Mouse (Mus musculus) CH12.LX (cell line): ENCODE measurements around the gene Rif1. TPM values are rescaled to one million over a fixed set of nuclear protein-coding genes. Genes with fewer than 3 reads are reported as not detected.

Source experiments
- DNase-seq: peaks from one replicate; pipeline ENCODE4 v3.0.0-alpha.2; 2013; ENCODE audit errors: extremely low read depth
- H3K27ac ChIP-seq: 2 replicates; pipeline ENCODE4 v1.5.1; 2012; ENCODE audit warnings: low read depth, mild to moderate bottlenecking, control low read depth, moderate library complexity; ENCODE audit not compliant: insufficient read depth
- H3K27me3 ChIP-seq: replicated peaks from 2 replicates; pipeline ENCODE3; 2012; ENCODE audit warnings: inconsistent platforms
- H3K36me3 ChIP-seq, 2 experiments: replicated peaks in 1 of 2; 2 replicates each; pipeline versions ENCODE3 to v1.6.1; 2012; ENCODE audit warnings: inconsistent platforms in 1 of 2, low read length in 1 of 2, mild to moderate bottlenecking in 1 of 2, mixed read lengths in 1 of 2, moderate library complexity in 1 of 2; ENCODE audit not compliant: control insufficient read depth in 1 of 2, insufficient read depth in 1 of 2
- H3K4me1 ChIP-seq, 2 experiments: 2 replicates each; pipeline ENCODE4 v1.6.1; 2012; ENCODE audit warnings: inconsistent platforms in 1 of 2, moderate library complexity in 1 of 2; ENCODE audit not compliant: insufficient read depth in 2 of 2, control insufficient read depth in 1 of 2
- H3K4me2 ChIP-seq: 2 replicates; pipeline ENCODE4 v1.6.1; 2012; ENCODE audit warnings: low read depth, mild to moderate bottlenecking, control low read depth; ENCODE audit not compliant: poor library complexity, insufficient read depth, severe bottlenecking
- H3K4me3 ChIP-seq, 3 experiments: fragments of 150-350 bp in 1 of 3; sonication (generic) in 1 of 3; replicated peaks in 1 of 3; 2 replicates each; pipeline versions ENCODE3 to v1.5.1; 2011 to 2012; ENCODE audit warnings: low read depth in 2 of 3, low read length in 2 of 3, mild to moderate bottlenecking in 2 of 3, moderate library complexity in 2 of 3, control low read depth in 1 of 3, improper control_type of control experiment in 1 of 3, inconsistent platforms in 1 of 3, mixed read lengths in 1 of 3; ENCODE audit not compliant: poor library complexity in 1 of 3
- H3K79me2 ChIP-seq: replicated peaks from 2 replicates; pipeline ENCODE4 v1.6.1; 2012; ENCODE audit warnings: mild to moderate bottlenecking, moderate library complexity; ENCODE audit not compliant: control insufficient read depth, poor library complexity, insufficient read depth, severe bottlenecking; ENCODE audit errors: extremely low read depth
- H3K9ac ChIP-seq: 2 replicates; pipeline ENCODE4 v1.6.1; 2012; ENCODE audit warnings: low read depth, mild to moderate bottlenecking, control low read depth, moderate library complexity; ENCODE audit not compliant: insufficient read depth
- H3K9me3 ChIP-seq: replicated peaks from 2 replicates; pipeline ENCODE3; 2012; ENCODE audit warnings: low read length, inconsistent platforms, mixed read lengths
- BHLHE40 ChIP-seq: IDR thresholded peaks from 2 replicates; pipeline ENCODE4 v1.6.1; 2011; ENCODE audit warnings: mild to moderate bottlenecking, low read depth, low read length, improper control_type of control experiment
- CHD1 ChIP-seq: IDR thresholded peaks from 2 replicates; pipeline ENCODE4 v1.6.1; 2012; ENCODE audit warnings: low read depth, low read length, improper control_type of control experiment, inconsistent platforms
- CHD2 ChIP-seq: IDR thresholded peaks from 2 replicates; pipeline ENCODE4 v1.6.1; 2011; ENCODE audit warnings: low read length, improper control_type of control experiment
- CTCF ChIP-seq, 2 experiments: IDR thresholded peaks in 1 of 2; conservative IDR thresholded peaks in 1 of 2; 2 replicates each; pipeline ENCODE4 v1.5.1; 2011 to 2012; ENCODE audit warnings: low read depth in 2 of 2, low read length in 2 of 2, improper control_type of control experiment in 1 of 2, inconsistent platforms in 1 of 2, mild to moderate bottlenecking in 1 of 2, moderate library complexity in 1 of 2
- E2F4 ChIP-seq: IDR thresholded peaks from 2 replicates; pipeline ENCODE4 v1.6.1; 2011; ENCODE audit warnings: low read depth, low read length, improper control_type of control experiment; ENCODE audit not compliant: insufficient replicate concordance
- EP300 ChIP-seq: IDR thresholded peaks from 2 replicates; pipeline ENCODE4 v1.6.1; 2011; ENCODE audit warnings: low read length, improper control_type of control experiment
- ETS1 ChIP-seq: conservative IDR thresholded peaks from 2 replicates; pipeline ENCODE4 v1.6.1; 2012; ENCODE audit warnings: low read depth, mild to moderate bottlenecking, inconsistent platforms, low read length, improper control_type of control experiment, moderate library complexity
- HCFC1 ChIP-seq: IDR thresholded peaks from 2 replicates; pipeline ENCODE4 v1.6.1; 2012; ENCODE audit warnings: low read depth, mild to moderate bottlenecking, inconsistent platforms, low read length, improper control_type of control experiment
- JUN ChIP-seq: IDR thresholded peaks from 2 replicates; pipeline ENCODE4 v1.6.1; 2011; ENCODE audit warnings: low read depth, mild to moderate bottlenecking, low read length, improper control_type of control experiment, moderate library complexity; ENCODE audit not compliant: insufficient read depth
- JUND ChIP-seq: conservative IDR thresholded peaks from 2 replicates; pipeline ENCODE4 v1.6.1; 2011; ENCODE audit warnings: low read depth, low read length, improper control_type of control experiment
- KAT2A ChIP-seq: IDR thresholded peaks from 2 replicates; pipeline ENCODE4 v1.6.1; 2012; ENCODE audit warnings: low read length, improper control_type of control experiment, inconsistent platforms; ENCODE audit not compliant: insufficient replicate concordance
- MAFK ChIP-seq: IDR thresholded peaks from 2 replicates; pipeline ENCODE4 v1.6.1; 2011; ENCODE audit warnings: low read length, improper control_type of control experiment; ENCODE audit not compliant: insufficient replicate concordance
- MAX ChIP-seq: IDR thresholded peaks from 2 replicates; pipeline ENCODE4 v1.6.1; 2011; ENCODE audit warnings: low read length, improper control_type of control experiment
- MEF2A ChIP-seq: IDR thresholded peaks from 2 replicates; pipeline ENCODE4 v1.6.1; 2014; ENCODE audit warnings: low read depth, mild to moderate bottlenecking, inconsistent platforms, low read length, improper control_type of control experiment, borderline replicate concordance
- MXI1 ChIP-seq: IDR thresholded peaks from 2 replicates; pipeline ENCODE4 v1.6.1; 2011; ENCODE audit warnings: mild to moderate bottlenecking, low read depth, low read length, improper control_type of control experiment
- NELFE ChIP-seq: IDR thresholded peaks from 2 replicates; pipeline ENCODE4 v1.6.1; 2011; ENCODE audit warnings: low read depth, low read length, improper control_type of control experiment
- NRF1 ChIP-seq: IDR thresholded peaks from 2 replicates; pipeline ENCODE4 v1.6.1; 2014; ENCODE audit warnings: low read depth, mild to moderate bottlenecking, inconsistent platforms, low read length, improper control_type of control experiment, moderate library complexity
- POLR2A ChIP-seq: IDR thresholded peaks from 2 replicates; pipeline ENCODE4 v1.6.1; 2011; ENCODE audit warnings: low read depth, mild to moderate bottlenecking, improper control_type of control experiment, low read length
- RCOR1 ChIP-seq: conservative IDR thresholded peaks from 2 replicates; pipeline ENCODE4 v1.6.1; 2012; ENCODE audit warnings: low read depth, mild to moderate bottlenecking, inconsistent platforms, low read length, improper control_type of control experiment
- TCF12 ChIP-seq: IDR thresholded peaks from 2 replicates; pipeline ENCODE4 v1.6.1; 2014; ENCODE audit warnings: low read depth, mild to moderate bottlenecking, inconsistent platforms, low read length, improper control_type of control experiment
- UBTF ChIP-seq: IDR thresholded peaks from 2 replicates; pipeline ENCODE4 v1.6.1; 2012; ENCODE audit warnings: low read depth, mild to moderate bottlenecking, inconsistent platforms, low read length, improper control_type of control experiment, moderate library complexity
- ZC3H11A ChIP-seq: IDR thresholded peaks from 2 replicates; pipeline ENCODE4 v1.6.1; 2012; ENCODE audit warnings: low read depth, mild to moderate bottlenecking, inconsistent platforms, low read length, improper control_type of control experiment
- ZNF384 ChIP-seq: IDR thresholded peaks from 2 replicates; pipeline ENCODE4 v1.6.1; 2012; ENCODE audit warnings: low read depth, low read length, improper control_type of control experiment, inconsistent platforms
- dilution Hi-C: fragments of 300-500 bp; cut with MboI; formaldehyde crosslinking; loops from 2 replicates; pipeline ENCODE4 v1.14.3; 2020; ENCODE audit warnings: low sequenced_read_pairs; ENCODE audit not compliant: extremely low pct_unique_long_range_greater_than_20kb, extremely low pct_ligation_motif_present
- in situ Hi-C: fragments of 300-500 bp; cut with MboI; formaldehyde crosslinking; loops from 3 replicates; pipeline ENCODE4 v1.14.3; 2019; ENCODE audit warnings: low sequenced_read_pairs, low pct_ligation_motif_present, low pct_unique_long_range_greater_than_20kb, mixed read lengths
- polyA plus RNA-seq: library from polyadenylated mRNA; unstranded; fragments of >175 nt; gene quantifications from 2 replicates; pipeline ENCODE4 v1.2.1, GENCODE M21; 2012; ENCODE audit warnings: low read depth; ENCODE audit not compliant: insufficient read length
- total RNA-seq, 2 experiments: library from RNA; depleted of rRNA; stranded (reverse); fragments of 300-350 nt in 1 of 2; fragments of >200 nt in 1 of 2; gene quantifications; 2 replicates each; pipeline ENCODE4 v1.2.3; 2012 to 2014

The Rif1 gene
- total and polyA plus RNA-seq, 3 experiments, result 31.7 to 57.7 (median 33.8) TPM

GRCm38 (mm10) chr2:52043485-52043884, 29.1 kb upstream of the Rif1 start:
- in situ Hi-C loops, result no loop called here
- Histone ChIP-seq H3K79me2 (no peaks in the 10 kb centered on the region), H3K36me3 (no peaks in the 10 kb centered on the region), H3K27ac (no peak overlapping the region), H3K4me2 (no peak overlapping the region), H3K9ac (no peak overlapping the region), H3K27me3 (no peaks in the 10 kb centered on the region), H3K4me1 (peaks cover 0 to 10% of the 10 kb centered on the region in 2 experiments; a peak in 1 of 4 replicates), H3K4me3 (no peak overlapping the region), H3K9me3 (no peaks in the 10 kb centered on the region)
- TF ChIP-seq EP300, result no peak
- no peak for TF ChIP-seq MXI1
- no peak for TF ChIP-seq E2F4
- no peak for TF ChIP-seq CHD1
- TF ChIP-seq KAT2A, result no peak
- TF ChIP-seq MAX, result no peak
- TF ChIP-seq JUND, result no peak
- no peak for TF ChIP-seq RCOR1
- TF ChIP-seq ZC3H11A, result no peak
- TF ChIP-seq NELFE, result no peak
- TF ChIP-seq TCF12, result no peak
- TF ChIP-seq MEF2A, result no peak
- TF ChIP-seq NRF1, result no peak
- dilution Hi-C loops, result no loop called here
- no peak for DNase-seq

GRCm38 (mm10) chr2:52046032-52046431, 26.6 kb upstream of the Rif1 start:
- no peak overlapping the region for H3K4me3 ChIP-seq
- TF ChIP-seq JUND (no peak), BHLHE40 (no peak), HCFC1 (no peak), NELFE (no peak), KAT2A (no peak), POLR2A (no peak), CHD2 (no peak), ETS1 (no peak), ZNF384 (no peak), MEF2A (no peak), ZC3H11A (no peak), CTCF (conservative IDR thresholded peaks at IDR 0.05 in 1 of 2, IDR thresholded peaks at IDR 0.05 in 1 of 2; ENCODE audit: low read depth in 2 of 2, low read length in 2 of 2) (no peak), JUN (no peak), EP300 (no peak), MAFK (no peak), MAX (no peak), TCF12 (no peak), UBTF (no peak)

More at GRCm38 (mm10) chr2:52046032-52046431, 26.6 kb upstream of the Rif1 start:
- DNase-seq, result no peak
- Histone ChIP-seq H3K9ac (no peak overlapping the region), H3K9me3 (no peaks in the 10 kb centered on the region), H3K79me2 (no peaks in the 10 kb centered on the region), H3K27ac (no peak overlapping the region), H3K4me2 (no peak overlapping the region), H3K4me1 (peaks cover 0 to 10% of the 10 kb centered on the region in 2 experiments; a peak in 1 of 4 replicates), H3K36me3 (no peaks in the 10 kb centered on the region), H3K27me3 (no peaks in the 10 kb centered on the region)
- in situ Hi-C loops (no loop called here), dilution Hi-C loops (no loop called here)
